Mouse (Mus musculus) erythroid progenitor cell, adult 5-6 weeks (primary cell): ENCODE data around the gene Trp53tg5. TPM values are rescaled to one million over a fixed set of nuclear protein-coding genes. Genes with fewer than 3 reads are reported as not detected.

Source experiments
- ATAC-seq: replicated peaks from 2 replicates; pipeline ENCODE4 v1.8.0; 2016; ENCODE audit warnings: moderate number of reproducible peaks, mild to moderate bottlenecking, moderate TSS enrichment, inconsistent platforms; ENCODE audit not compliant: poor library complexity, low FRiP score, severe bottlenecking
- total RNA-seq, 2 experiments: library from RNA; stranded (forward) in 1 of 2; stranded (reverse) in 1 of 2; fragments of 150-400 nt in 1 of 2; fragments of 186-747, 209-891 nt in 1 of 2; gene quantifications; 2 replicates each; pipeline versions ENCODE4 v1.2.3 to v1.2.4; 2015 to 2017; ENCODE audit warnings: low replicate concordance in 2 of 2

Gene Trp53tg5
- not detected in 2 replicates for total RNA-seq (2015; ENCODE audit: low replicate concordance)
- total RNA-seq (2017; ENCODE audit: low replicate concordance): not detected in 2 replicates

- ATAC-seq: no peak
Measured at GRCm38 (mm10) chr2:164473624-164474023, at the start of gene Trp53tg5. Gene Trp53tg5, minus strand, starts transcription at chr2:164473724.

DNA sequence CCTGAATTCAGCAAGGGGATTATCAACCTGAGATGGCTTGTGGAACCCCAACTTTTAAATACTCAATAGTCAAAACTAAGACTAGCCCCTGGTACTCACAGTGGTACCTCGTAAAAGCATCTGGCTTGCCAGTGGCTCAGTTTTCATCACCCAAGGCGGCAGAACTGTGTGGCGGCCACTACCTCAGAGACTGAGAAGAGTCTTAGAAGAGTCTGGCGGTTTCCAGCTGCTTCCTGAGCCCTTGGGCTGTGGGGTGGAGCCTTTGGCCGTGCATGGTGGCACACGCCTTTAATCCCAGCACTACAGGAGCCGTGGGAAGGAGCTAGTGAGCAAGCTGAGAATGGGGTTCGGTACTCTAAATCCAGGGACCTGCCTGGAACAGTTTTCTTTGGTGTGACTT lies 48.8 kb upstream of the Trp53tg5 start:
- no peak for ATAC-seq

- no peak for ATAC-seq
Measured at GRCm38 (mm10) chr2:164521841-164522240, 48.3 kb upstream of the Trp53tg5 start.

GRCm38 (mm10) chr2:164520782-164521181 lies 47.3 kb upstream of the Trp53tg5 start:
- ATAC-seq: no peak

GRCm38 (mm10) chr2:164519171-164519526 lies 45.6 kb upstream of the Trp53tg5 start:
- ATAC-seq: no peak

- ATAC-seq: no peak
Measured at GRCm38 (mm10) chr2:164518266-164519170, 45.0 kb upstream of the Trp53tg5 start.

GRCm38 (mm10) chr2:164517485-164518221 lies 44.1 kb upstream of the Trp53tg5 start:
- ATAC-seq: peak; percentile 61; the same call in 1 of the 2 replicates

DNA sequence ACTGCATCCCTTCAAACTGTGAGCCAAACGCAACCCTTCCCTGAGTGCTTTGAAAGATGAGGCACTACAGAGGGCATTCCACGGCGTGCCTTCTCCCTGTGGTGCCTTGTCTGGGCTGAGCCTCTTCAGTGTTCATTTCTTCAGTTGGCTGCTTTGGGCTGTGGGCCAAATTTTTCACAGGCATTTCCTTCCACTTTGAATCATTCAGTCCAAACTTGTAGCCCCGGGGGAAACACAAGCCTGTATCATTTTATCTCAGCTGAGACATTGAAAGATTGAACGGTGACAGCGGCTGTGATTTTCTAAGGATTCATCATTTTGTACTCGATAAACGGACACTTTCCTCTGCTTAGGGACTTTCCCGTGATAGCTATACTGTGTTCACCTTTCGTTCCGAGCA lies 43.1 kb upstream of the Trp53tg5 start:
- no peak for ATAC-seq

- ATAC-seq: no peak
Measured at GRCm38 (mm10) chr2:164515897-164516296, 42.4 kb upstream of the Trp53tg5 start.

DNA sequence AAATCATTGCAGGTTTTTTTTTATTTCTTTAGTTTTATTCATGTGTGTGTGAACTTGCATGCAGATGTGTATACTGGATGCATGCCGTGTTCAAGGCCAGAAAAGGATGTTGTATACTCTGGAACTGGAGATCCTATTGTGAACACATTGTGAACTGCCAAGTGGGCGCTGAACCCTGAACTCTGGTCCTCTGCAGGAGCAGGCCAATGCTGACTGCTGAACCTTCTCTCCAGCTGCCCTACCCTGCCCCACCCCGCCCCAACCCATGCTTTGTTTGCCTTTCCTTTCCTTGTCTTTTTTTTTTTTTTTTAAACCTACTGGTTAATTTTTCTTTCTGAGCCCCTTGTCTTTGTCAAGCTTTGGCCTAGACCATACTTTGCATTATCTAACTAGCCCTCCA lies 41.4 kb upstream of the Trp53tg5 start:
- ATAC-seq: no peak

DNA sequence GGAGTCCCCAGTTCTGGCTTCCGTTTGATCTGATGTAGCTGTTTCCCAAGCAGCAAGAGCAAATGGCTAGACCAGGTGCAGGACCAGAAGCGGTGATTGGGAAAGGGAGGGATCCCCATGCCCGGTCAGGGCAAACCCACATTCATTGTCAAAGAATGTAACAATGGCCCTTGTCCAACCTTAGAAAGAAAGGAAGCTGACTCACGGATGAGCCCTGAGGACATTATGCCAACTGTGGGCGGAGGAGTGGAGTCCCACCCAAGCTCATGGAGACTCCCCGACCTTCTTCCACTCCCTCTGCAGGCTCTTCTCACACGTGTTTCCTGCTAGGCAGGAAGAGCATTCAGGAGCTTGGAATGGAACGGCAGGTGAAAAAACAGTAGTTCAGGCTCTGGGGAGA lies 39.9 kb upstream of the Trp53tg5 start:
- no peak for ATAC-seq

- no peak for ATAC-seq
Measured at GRCm38 (mm10) chr2:164512121-164512909, 38.8 kb upstream of the Trp53tg5 start.

DNA sequence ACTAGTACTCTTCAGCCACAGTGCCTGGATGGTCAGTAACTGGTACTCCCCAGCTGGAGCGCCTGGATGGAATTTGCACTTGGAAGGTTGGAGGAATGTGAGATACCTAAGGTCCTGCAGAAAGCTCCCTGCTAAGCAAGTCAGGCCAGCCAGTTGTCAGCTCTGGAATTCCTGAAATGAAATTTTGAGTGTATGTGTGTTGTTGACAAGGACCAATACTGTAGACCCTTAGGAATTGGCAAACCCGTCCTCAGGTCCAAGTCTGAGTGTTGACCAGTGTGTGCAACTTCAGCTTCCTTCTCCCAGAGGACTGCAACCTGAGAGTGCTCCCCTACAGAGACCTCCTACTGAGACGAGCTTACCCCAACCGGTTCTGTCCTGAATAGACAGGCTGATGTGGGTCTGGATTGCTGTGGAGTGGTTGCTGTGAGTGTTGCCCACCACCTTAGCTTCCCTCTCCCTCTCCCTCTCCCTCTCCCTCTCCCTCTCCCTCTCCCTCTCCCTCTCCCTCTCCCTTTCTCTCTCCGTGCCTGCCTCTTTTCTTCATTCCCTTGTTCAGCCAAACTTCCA lies 37.2 kb upstream of the Trp53tg5 start:
- ATAC-seq: no peak

DNA sequence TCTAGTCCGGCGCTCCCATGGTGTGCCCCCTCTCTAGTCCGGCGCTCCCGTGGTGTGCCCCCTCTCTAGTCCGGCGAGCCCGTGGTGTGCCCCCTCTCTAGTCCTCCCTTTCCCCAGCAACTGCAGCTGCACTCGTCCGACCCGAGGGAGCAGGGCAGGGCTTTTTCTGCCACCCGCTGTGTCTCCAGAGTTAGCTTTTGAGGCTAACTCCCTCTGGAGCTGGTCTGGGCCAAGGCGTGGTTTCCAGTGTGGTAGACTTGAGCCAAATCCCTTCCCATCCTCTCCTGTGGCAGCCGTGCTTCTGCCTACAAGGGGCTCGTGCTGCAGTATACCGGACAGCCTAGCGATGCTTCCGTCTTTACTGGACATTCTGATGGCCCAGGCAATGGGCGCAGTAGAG lies 34.3 kb upstream of the Trp53tg5 start:
- ATAC-seq: no peak

DNA sequence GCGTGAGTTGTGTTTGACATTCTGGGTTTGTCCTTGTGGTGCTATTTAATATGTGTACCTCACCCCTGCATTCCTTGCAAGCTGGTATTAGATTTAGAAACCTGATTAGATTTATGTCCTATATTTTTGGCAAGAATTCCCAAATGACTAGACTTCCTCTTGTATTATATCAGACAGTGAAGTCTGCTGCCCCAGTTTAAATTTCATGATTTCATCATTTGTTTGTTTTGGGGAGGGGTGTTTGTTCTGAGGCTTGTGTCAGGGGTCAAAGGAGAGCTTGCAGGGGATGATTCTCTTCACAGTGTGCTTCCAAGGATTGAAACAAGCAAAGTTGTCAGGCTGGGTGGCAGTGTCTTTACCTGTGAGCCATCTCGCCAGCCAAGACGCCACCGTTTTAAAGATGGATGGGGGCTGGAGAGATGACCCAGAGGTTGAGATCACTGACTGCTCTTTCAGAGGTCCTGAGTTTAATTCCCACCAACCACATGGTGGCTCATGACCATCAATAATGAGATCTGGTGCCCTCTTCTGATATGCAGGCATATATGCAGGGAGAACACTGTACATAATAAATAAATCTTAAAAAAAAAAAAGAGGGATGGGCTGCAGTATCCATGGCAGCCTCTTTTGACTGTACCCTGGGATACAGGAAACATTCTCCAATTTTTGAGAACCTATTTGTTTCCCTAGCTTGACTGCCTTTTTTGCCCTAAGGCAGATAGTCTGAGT lies 32.3 kb upstream of the Trp53tg5 start:
- ATAC-seq: no peak

- no peak for ATAC-seq
Measured at GRCm38 (mm10) chr2:164504919-164505318, 31.4 kb upstream of the Trp53tg5 start.

DNA sequence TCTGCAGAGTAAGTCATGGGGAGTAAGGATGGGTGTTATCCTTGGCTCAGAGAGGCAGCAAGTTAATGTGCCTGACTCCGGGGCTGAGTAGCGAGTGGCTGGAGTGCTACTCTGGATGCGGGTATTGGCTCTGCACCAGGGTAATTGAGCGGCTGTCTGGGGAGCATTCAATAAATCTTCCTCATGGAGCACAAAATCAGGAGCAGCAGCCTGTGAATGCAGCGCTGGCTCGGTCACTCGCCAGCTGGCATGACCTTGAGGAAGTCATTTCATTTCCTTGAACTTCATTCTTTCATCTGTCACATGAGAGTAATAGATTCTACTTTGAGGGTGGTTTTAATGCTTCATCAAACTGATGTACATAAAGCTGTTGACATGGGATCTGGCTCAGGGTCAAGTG lies 27.0 kb upstream of the Trp53tg5 start:
- ATAC-seq: no peak

DNA sequence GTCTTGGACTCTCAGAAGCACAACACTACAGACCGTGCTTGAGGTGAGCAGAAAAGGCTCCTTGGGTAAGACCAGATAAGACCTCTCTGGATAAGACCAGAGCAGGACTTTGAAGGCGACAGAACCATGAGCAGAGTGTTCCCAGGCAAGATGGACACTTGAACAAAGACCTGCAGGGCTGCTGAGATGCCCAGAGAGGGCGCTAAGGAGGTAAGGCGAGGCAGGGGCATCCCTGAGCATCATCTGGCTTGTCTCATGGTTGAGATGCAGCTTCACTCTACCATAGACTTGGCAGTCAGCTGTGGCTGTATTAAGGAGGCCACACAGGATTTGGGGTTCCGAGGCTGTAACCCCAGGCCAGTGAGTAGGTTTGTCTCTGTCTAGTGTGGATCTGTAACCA lies 25.8 kb upstream of the Trp53tg5 start:
- ATAC-seq: no peak

DNA sequence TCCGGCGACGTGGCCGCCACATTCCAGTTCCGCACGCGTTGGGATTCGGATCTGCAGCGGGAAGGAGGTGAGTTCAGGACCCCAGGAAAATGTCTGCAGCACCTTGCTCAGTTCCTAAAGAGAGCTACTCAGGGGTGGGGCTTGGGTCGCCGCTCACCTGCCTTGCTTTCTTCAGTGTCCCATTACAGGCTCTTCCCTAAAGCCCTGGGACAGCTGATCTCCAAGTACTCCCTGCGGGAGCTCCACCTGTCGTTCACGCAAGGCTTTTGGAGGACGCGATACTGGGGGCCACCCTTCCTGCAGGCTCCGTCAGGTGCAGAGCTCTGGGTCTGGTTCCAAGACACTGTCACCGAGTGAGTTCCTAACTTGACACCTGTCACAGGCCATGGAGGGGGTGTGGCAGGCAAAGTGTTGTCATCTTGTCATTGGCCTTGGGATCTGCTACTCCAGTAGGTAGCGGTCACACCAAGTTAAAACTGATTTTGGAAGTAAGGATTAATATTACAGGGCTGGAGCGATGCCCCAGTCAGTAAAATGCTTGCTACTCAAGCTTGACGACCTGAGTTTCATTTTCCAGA lies 24.3 kb upstream of the Trp53tg5 start:
- peak; percentile 48 for ATAC-seq
